Mouse (Mus musculus): ENCODE measurements at regions not wholly inside any gene's neighbourhood (a gene's known extent, or its start where the extent isn't known, plus 50 kb on each side); places are given as distances from the start of the nearest gene placed in this dataset.

- Histone ChIP-seq H3ac (ENCODE audit: control insufficient read depth, insufficient read length) (no peak overlapping the region), H3K79me2 (ENCODE audit: control insufficient read depth, insufficient read depth) (no peaks in the 10 kb centered on the region), H3K36me3 (ENCODE audit: control insufficient read depth, insufficient read depth) (no peaks in the 10 kb centered on the region), H3K27me3 (ENCODE audit: control insufficient read depth, insufficient read depth, insufficient read length) (no peaks in the 10 kb centered on the region), H3K4me3 (no peak overlapping the region), H3K4me2 (ENCODE audit: low read depth) (no peak overlapping the region)
- TF ChIP-seq MAX (IDR thresholded peaks at IDR 0.05; ENCODE audit: low read depth) (no peak), TCF3 (IDR thresholded peaks at IDR 0.05; ENCODE audit: insufficient read length, low read depth) (no peak), USF1 (IDR thresholded peaks at IDR 0.05; ENCODE audit: low read depth) (no peak), E2F4 (IDR thresholded peaks at IDR 0.05; ENCODE audit: insufficient read depth) (no peak), POLR2AphosphoS2 (IDR thresholded peaks at IDR 0.05; ENCODE audit: insufficient read length, low read depth) (no peak), TCF12 (IDR thresholded peaks at IDR 0.05; ENCODE audit: insufficient read depth, poor library complexity, severe bottlenecking) (no peak), REST (IDR thresholded peaks at IDR 0.05; ENCODE audit: insufficient read depth, insufficient read length) (no peak), POLR2A (IDR thresholded peaks at IDR 0.05; ENCODE audit: insufficient read length, low read depth) (no peak), MYOG (IDR thresholded peaks at IDR 0.05; ENCODE audit: control insufficient read depth in 1 of 3, insufficient read depth in 1 of 3, insufficient read length in 2 of 3, low read depth in 2 of 3) (no peak), CEBPB (IDR thresholded peaks at IDR 0.05; ENCODE audit: insufficient read depth, poor library complexity, severe bottlenecking) (no peak), SRF (IDR thresholded peaks at IDR 0.05; ENCODE audit: control insufficient read depth, insufficient read length, low read depth) (no peak)
Observed at GRCm38 (mm10) chr10:9549913-9550709, 124.9 kb downstream of the Samd5 start.

- TF ChIP-seq MYOG (IDR thresholded peaks at IDR 0.05; ENCODE audit: control insufficient read depth in 1 of 3, insufficient read depth in 1 of 3, insufficient read length in 2 of 3, low read depth in 2 of 3) = no peak
- no peak for TF ChIP-seq CEBPB (IDR thresholded peaks at IDR 0.05; ENCODE audit: insufficient read depth, poor library complexity, severe bottlenecking)
- no peak for TF ChIP-seq MAX (IDR thresholded peaks at IDR 0.05; ENCODE audit: low read depth)
- no peak for TF ChIP-seq TCF12 (IDR thresholded peaks at IDR 0.05; ENCODE audit: insufficient read depth, poor library complexity, severe bottlenecking)
- no peak for TF ChIP-seq SRF (IDR thresholded peaks at IDR 0.05; ENCODE audit: control insufficient read depth, insufficient read length, low read depth)
- no peak for TF ChIP-seq POLR2A (IDR thresholded peaks at IDR 0.05; ENCODE audit: insufficient read length, low read depth)
- no peak for TF ChIP-seq USF1 (IDR thresholded peaks at IDR 0.05; ENCODE audit: low read depth)
- no peak for TF ChIP-seq MYOD1 (IDR thresholded peaks at IDR 0.05; ENCODE audit: control insufficient read depth in 1 of 3, insufficient read length in 2 of 3, low read depth in 2 of 3)
- Histone ChIP-seq H3K27me3 (ENCODE audit: control insufficient read depth, insufficient read depth, insufficient read length) (no peaks in the 10 kb centered on the region), H3K79me2 (ENCODE audit: control insufficient read depth, insufficient read depth) (no peaks in the 10 kb centered on the region), H3K4me2 (ENCODE audit: low read depth) (no peak overlapping the region), H3K4me3 (no peak overlapping the region), H3ac (ENCODE audit: control insufficient read depth, insufficient read length) (no peak overlapping the region), H3K36me3 (ENCODE audit: control insufficient read depth, insufficient read depth) (no peaks in the 10 kb centered on the region)
Observed at GRCm38 (mm10) chr10:9545807-9546206, 129.2 kb downstream of the Samd5 start.

DNA sequence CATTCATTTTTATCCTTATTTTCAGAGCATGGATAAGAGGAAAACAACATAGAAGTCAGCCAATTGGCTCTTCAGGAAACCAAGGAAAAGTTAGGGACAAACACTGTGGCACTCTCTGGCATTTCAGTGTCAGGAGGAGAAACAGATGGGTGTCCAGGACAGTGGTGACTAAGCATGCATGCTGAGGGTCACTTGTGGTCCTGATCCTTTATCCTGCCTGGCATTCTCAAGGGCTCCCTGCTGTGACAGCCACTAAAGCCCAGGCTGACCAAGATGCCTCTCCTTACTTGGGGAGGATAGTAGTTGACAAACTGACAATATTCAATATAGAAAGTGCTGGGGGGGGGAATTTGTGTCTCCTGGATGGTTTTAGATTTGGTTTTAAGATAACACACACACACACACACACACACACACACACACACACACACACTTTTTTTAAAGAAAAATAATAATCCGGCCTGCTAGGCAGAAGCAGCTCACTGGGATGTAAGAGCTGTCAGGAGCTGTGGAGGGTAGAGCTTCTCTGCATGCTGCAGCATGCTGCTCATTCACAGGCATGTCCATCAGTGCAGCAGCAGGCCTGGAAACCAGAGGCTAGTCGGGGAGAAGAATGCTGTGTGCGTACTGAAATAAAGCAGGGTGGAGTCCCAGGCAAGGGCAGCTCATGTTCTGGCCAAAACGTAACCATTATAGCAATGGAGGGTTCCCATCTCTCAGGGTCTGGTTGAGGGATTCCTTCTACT, 130.8 kb downstream of the Samd5 start:
- Histone ChIP-seq H3K27me3 (ENCODE audit: control insufficient read depth, insufficient read depth, insufficient read length) (no peaks in the 10 kb centered on the region), H3K36me3 (ENCODE audit: control insufficient read depth, insufficient read depth) (no peaks in the 10 kb centered on the region), H3K4me2 (ENCODE audit: low read depth) (no peak overlapping the region), H3ac (ENCODE audit: control insufficient read depth, insufficient read length) (no peak overlapping the region), H3K79me2 (ENCODE audit: control insufficient read depth, insufficient read depth) (no peaks in the 10 kb centered on the region), H3K4me3 (no peak overlapping the region)
- no peak for TF ChIP-seq MYOD1 (IDR thresholded peaks at IDR 0.05; ENCODE audit: control insufficient read depth in 1 of 3, insufficient read length in 2 of 3, low read depth in 2 of 3)
- TF ChIP-seq MAX (IDR thresholded peaks at IDR 0.05; ENCODE audit: low read depth) = no peak
- TF ChIP-seq REST (IDR thresholded peaks at IDR 0.05; ENCODE audit: insufficient read depth, insufficient read length) = no peak
- no peak for TF ChIP-seq POLR2AphosphoS2 (IDR thresholded peaks at IDR 0.05; ENCODE audit: insufficient read length, low read depth)
- TF ChIP-seq MYOG (IDR thresholded peaks at IDR 0.05; ENCODE audit: control insufficient read depth in 1 of 3, insufficient read depth in 1 of 3, insufficient read length in 2 of 3, low read depth in 2 of 3) = no peak
- no peak for TF ChIP-seq USF1 (IDR thresholded peaks at IDR 0.05; ENCODE audit: low read depth)
- TF ChIP-seq SRF (IDR thresholded peaks at IDR 0.05; ENCODE audit: control insufficient read depth, insufficient read length, low read depth) = no peak
- TF ChIP-seq POLR2A (IDR thresholded peaks at IDR 0.05; ENCODE audit: insufficient read length, low read depth) = no peak

DNA sequence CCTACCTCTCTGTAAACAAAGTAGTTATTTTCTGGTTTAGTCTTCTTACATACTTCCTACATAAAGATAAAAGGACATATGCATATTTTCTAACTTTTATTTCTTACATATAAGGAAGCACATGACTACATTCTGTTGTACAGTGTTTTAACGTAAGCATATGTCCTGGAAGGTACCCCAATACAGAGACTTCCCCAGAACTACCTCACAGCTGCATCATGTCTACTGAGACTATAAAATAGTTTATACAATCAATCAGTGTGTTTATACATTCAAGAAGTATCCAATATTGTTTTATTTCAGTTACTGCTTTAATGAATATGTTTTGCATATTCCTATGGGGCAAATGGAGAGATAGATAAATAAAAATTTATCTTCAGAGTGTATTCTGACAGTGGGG, 133.4 kb downstream of the Samd5 start:
- TF ChIP-seq POLR2A (IDR thresholded peaks at IDR 0.05; ENCODE audit: insufficient read length, low read depth) = no peak
- TF ChIP-seq MYOG (IDR thresholded peaks at IDR 0.05; ENCODE audit: control insufficient read depth in 1 of 3, insufficient read depth in 1 of 3, insufficient read length in 2 of 3, low read depth in 2 of 3) = no peak
- no peak for TF ChIP-seq MYOD1 (IDR thresholded peaks at IDR 0.05; ENCODE audit: control insufficient read depth in 1 of 3, insufficient read length in 2 of 3, low read depth in 2 of 3)
- TF ChIP-seq SRF (IDR thresholded peaks at IDR 0.05; ENCODE audit: control insufficient read depth, insufficient read length, low read depth) = no peak
- no peak for TF ChIP-seq CEBPB (IDR thresholded peaks at IDR 0.05; ENCODE audit: insufficient read depth, poor library complexity, severe bottlenecking)
- TF ChIP-seq TCF3 (IDR thresholded peaks at IDR 0.05; ENCODE audit: insufficient read length, low read depth) = no peak
- no peak for TF ChIP-seq POLR2AphosphoS2 (IDR thresholded peaks at IDR 0.05; ENCODE audit: insufficient read length, low read depth)
- no peak for TF ChIP-seq REST (IDR thresholded peaks at IDR 0.05; ENCODE audit: insufficient read depth, insufficient read length)
- TF ChIP-seq TCF12 (IDR thresholded peaks at IDR 0.05; ENCODE audit: insufficient read depth, poor library complexity, severe bottlenecking) = no peak
- no peaks in the 10 kb centered on the region for H3K36me3 ChIP-seq (ENCODE audit: control insufficient read depth, insufficient read depth)
- H3K4me3 ChIP-seq = no peak overlapping the region
- no peak overlapping the region for H3ac ChIP-seq (ENCODE audit: control insufficient read depth, insufficient read length)
- no peaks in the 10 kb centered on the region for H3K79me2 ChIP-seq (ENCODE audit: control insufficient read depth, insufficient read depth)
- H3K4me2 ChIP-seq (ENCODE audit: low read depth) = no peak overlapping the region
- H3K27me3 ChIP-seq (ENCODE audit: control insufficient read depth, insufficient read depth, insufficient read length) = no peaks in the 10 kb centered on the region
